Mouse (Mus musculus) ES-Bruce4 (cell line): ENCODE measurements at regions not wholly inside any gene's neighbourhood (a gene's known extent, or its start where the extent isn't known, plus 50 kb on each side); places are given as distances from the start of the nearest gene placed in this dataset.

Experiments
- H3K27ac ChIP-seq: 2 replicates; pipeline ENCODE4 v1.5.1; 2012; ENCODE audit warnings: low read length, inconsistent platforms; ENCODE audit not compliant: insufficient read depth
- H3K27me3 ChIP-seq: 2 replicates; pipeline ENCODE4 v1.6.1; 2012; ENCODE audit warnings: mild to moderate bottlenecking, low read length, inconsistent platforms; ENCODE audit not compliant: control insufficient read depth, poor library complexity, insufficient read depth, severe bottlenecking
- H3K36me3 ChIP-seq: 2 replicates; pipeline ENCODE4 v1.6.1; 2012; ENCODE audit warnings: inconsistent platforms, mild to moderate bottlenecking, low read length, moderate library complexity; ENCODE audit not compliant: control insufficient read depth, poor library complexity, insufficient read depth, severe bottlenecking
- H3K4me1 ChIP-seq: one replicate; pipeline ENCODE4 v1.8.1; 2011; ENCODE audit warnings: low read length; ENCODE audit not compliant: control insufficient read depth, insufficient read depth
- H3K4me3 ChIP-seq: 2 replicates; pipeline ENCODE4 v1.5.1; 2011; ENCODE audit warnings: low read depth, mild to moderate bottlenecking, low read length
- H3K9ac ChIP-seq: 2 replicates; pipeline ENCODE4 v1.6.1; 2012; ENCODE audit warnings: low read depth, mild to moderate bottlenecking, inconsistent platforms; ENCODE audit not compliant: poor library complexity, severe bottlenecking
- H3K9me3 ChIP-seq: replicated peaks from 2 replicates; pipeline ENCODE4 v1.6.1; 2012; ENCODE audit warnings: mild to moderate bottlenecking, low read length, inconsistent platforms; ENCODE audit not compliant: control insufficient read depth, poor library complexity, insufficient read depth, severe bottlenecking
- CTCF ChIP-seq: IDR thresholded peaks from one replicate; pipeline ENCODE4 v1.8.1; 2011; ENCODE audit warnings: low read depth, low read length
- EP300 ChIP-seq: IDR thresholded peaks from 2 replicates; pipeline ENCODE4 v1.6.1; 2011; ENCODE audit warnings: low read depth, low read length; ENCODE audit not compliant: insufficient read depth
- POLR2A ChIP-seq: IDR thresholded peaks from one replicate; pipeline ENCODE4 v1.8.1; 2011; ENCODE audit warnings: low read length; ENCODE audit not compliant: insufficient read depth

GRCm38 (mm10) chr2:131403543-131404217 is 51.0 kb upstream of the Rnf24 start:
- H3K9me3 ChIP-seq: no peaks in the 10 kb centered on the region
- no peaks in the 10 kb centered on the region for H3K27me3 ChIP-seq
- no peak overlapping the region for H3K27ac ChIP-seq
- no peaks in the 10 kb centered on the region for H3K4me1 ChIP-seq
- no peaks in the 10 kb centered on the region for H3K36me3 ChIP-seq
- TF ChIP-seq EP300 (no peak), CTCF (no peak), POLR2A (no peak)
- no peak overlapping the region for H3K4me3 ChIP-seq
- H3K9ac ChIP-seq: no peak overlapping the region
